Mouse (Mus musculus) inflammation-experienced regulatory T-cells, adult 6 months (primary cell): ENCODE data around the gene Lrguk. TPM values are rescaled to one million over a fixed set of nuclear protein-coding genes. Genes with fewer than 3 reads are reported as not detected.

Experiments used
- ATAC-seq: one replicate; pipeline ENCODE4 v1.8.0; 2017
- polyA plus RNA-seq, 3 experiments: library from polyadenylated mRNA; unstranded; fragments of 100-300 nt; shearing (Covaris generic); gene quantifications; one replicate each; pipeline ENCODE4 v1.2.1; 2017

Lrguk gene
- polyA plus RNA-seq, 3 experiments from 2014 or later = not detected

- ATAC-seq = no peak
These were observed 37.5 kb downstream of the Lrguk start for GRCm38 (mm10) chr6:34066790-34067189.

DNA sequence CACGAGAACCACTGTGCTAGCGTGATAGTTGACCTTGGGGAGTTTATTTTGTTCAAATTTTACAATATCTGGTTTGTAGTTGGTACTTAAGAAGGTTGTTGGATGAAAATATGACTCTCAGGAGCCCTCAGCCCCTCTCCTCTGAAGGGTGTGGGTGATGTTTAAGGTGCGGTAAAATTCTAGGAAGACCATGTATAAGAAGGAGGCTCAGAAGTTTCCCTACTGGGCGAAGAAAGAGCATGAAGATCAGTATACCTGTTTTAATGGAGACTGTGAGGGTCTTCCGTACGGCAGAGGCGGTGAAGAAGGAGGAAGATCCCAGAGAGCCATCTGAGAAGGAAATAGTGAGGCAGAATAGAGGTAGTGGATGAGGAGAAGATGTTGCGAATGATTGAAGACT lies 38.0 kb downstream of the Lrguk start:
- ATAC-seq = no peak

DNA sequence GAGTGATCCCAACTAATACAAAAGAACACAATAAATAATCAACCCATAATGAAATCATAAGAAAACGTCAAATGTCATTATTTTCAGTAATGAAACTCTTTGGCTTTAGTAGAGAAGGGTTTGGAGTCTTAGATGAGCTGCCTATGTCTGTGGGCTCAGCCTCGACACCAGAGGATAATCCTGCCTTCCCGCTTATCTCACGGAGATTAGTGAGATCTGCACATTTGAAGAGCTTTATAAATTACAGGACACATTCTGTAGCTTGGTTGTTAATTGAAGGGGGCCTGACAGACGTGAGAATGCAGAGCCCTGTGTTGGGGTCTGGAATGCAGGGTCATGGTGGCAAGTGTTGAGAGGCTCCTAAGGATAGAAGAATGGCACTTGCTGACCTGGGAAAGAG lies 42.7 kb downstream of the Lrguk start:
- no peak for ATAC-seq

- no peak for ATAC-seq
These were observed 44.7 kb downstream of the Lrguk start for GRCm38 (mm10) chr6:34073931-34074442.

DNA sequence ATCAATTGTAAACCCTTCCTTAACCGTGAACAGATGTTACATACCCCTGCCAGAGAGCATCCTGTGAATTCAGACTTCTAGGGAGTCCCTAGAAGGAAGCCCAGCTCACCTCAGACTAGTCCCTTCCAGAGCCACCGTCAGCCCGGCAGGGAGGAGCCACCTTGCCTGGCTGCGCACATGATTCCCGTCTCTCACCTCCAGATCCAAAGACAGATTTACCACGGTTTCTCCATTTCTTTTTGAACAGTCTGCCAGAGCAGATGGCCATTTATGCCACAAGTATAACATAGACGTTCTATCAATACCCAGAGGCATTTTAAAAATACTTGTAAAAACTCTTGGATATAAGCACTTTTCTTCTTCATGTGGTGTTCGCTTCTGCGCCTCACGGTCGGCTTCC lies 46.3 kb downstream of the Lrguk start:
- no peak for ATAC-seq

- ATAC-seq = no peak
These were observed 54.2 kb downstream of the Lrguk start for GRCm38 (mm10) chr6:34083471-34083870.

DNA sequence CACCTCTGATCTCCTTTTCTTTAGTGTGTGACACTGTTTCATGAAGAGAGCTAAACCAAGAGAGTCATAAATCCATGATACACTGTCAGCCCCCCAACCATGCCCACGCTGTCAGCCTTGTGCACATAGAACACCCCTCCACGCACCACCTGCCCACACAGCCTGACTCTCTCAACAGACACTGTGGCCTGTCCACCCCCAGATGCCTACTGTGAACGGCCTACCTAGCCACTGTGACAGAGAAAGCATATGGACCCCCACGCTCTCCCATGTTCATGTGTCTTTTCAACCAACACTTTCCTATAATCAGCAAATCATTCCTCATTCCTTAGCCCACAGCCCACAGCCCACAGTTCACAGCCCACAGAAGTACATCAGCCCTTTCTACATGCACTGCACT lies 58.5 kb downstream of the Lrguk start:
- ATAC-seq = no peak

- no peak for ATAC-seq
These were observed 59.7 kb downstream of the Lrguk start for GRCm38 (mm10) chr6:34088986-34089385.

GRCm38 (mm10) chr6:34091537-34091936 lies 62.3 kb downstream of the Lrguk start:
- ATAC-seq = no peak

DNA sequence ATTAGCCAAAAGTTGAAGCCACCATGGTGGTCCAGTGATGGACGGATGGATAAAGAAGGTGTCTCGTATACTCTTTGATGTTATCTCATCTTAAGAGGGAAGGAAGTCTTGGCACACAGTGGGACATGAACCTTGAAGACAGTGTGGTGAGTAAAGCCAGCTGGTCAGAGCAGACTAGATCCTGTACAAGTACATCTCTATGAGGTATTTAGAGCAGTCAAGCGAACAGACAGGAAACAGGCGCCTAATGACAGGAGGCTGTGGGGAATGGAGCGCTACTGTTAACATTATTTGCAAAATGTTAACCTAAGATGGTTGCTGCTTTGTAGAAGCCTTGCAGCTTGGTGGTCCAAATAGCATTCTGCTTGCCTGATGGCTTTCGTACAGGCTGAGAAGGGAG lies 67.0 kb downstream of the Lrguk start:
- ATAC-seq = no peak

GRCm38 (mm10) chr6:34096905-34097304 lies 67.7 kb downstream of the Lrguk start:
- ATAC-seq = no peak

DNA sequence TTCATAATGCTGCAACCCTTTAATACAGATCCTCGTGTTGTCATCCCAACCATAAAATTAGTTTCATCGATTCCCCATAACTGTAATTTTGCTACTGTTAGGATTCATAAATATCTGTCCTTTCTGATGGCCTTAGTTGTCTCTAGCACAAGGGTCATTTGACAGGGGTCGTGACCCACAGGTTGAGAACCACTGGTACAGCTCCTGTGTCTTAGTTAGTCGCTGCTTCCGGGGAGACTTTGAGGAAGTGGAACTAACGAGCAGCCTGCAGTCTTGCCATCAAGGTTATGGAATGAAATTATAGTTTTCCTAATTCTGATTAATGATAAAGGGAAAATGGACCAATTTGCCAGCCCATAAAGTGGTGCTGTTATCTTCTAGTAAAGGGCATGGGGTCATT lies 70.5 kb downstream of the Lrguk start:
- no peak for ATAC-seq

DNA sequence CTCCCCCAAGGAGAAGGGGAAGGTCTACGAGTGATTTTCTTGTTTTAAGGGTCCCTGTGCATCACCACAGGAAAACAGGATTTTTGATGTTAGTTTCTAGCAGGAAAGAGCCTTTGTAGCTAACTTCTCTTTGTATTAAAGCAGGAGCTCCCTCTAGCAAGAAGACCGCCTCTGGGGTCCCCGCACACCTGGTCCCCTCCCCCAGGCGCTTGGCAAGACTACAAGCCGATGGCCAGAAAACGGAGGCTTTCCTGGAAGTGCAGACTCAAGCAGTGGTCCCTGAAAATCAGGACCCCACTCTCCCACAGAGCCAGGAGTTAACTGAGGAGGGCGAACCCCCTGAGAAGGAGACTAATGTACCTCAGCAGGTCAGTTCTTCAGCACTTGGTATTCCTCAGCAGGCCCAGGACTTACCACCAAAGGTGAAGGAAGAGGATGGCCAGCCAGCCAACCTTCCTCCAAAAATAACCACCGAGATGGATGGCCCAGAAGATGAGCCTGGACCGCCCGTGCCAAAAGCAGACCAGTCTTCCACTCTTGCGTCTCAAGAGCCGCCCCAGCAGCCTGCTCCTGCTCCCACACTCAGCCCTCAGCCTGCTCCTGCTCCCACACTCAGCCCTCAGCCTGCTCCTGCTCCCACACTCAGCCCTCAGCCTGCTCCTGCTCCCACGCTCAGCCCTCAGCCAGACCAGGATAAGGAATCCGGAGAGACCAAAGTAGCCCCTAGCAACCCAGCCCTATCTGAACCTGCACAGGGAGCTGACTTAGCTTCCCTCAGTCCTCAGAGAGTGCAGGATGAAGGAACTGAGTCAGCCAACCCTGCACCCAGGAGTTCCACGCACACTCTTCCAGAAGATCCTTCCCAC lies 72.5 kb downstream of the Lrguk start:
- ATAC-seq = no peak

DNA sequence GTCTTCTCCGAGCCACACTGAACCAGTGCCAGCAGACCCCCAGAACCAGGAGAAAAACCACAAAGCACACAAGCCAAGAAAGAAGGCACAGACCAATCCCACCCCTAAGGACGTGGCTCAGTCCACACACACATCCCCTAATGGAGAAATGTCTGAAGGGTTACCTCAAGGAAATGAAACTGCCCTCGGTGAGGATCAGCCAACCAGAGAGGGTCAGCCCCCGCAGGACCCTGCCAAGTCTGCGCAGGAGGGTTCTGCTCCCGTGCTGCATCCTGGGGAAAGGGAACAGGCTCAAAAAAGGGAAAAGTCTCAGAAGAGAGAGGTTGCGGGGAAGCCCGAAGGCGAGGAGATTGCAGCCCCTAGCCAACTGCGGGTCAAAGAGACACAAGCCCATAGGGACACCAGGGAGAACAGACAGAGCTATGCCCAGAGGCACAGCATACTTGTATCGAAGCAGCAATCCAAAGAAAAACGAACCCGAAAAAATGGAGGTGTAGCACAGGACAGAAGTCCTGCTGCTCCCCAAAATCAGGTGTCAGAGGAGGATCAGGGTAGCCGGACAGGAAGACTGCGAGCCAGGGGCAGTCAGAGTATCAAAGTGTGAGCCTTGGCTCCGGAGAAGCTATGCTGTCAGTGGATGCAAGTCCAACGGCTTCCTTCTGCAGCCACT lies 74.1 kb downstream of the Lrguk start:
- no peak for ATAC-seq

GRCm38 (mm10) chr6:34110571-34110970 lies 81.3 kb downstream of the Lrguk start:
- no peak for ATAC-seq

- ATAC-seq = no peak
These were observed 82.2 kb downstream of the Lrguk start for GRCm38 (mm10) chr6:34111406-34111805.

GRCm38 (mm10) chr6:34116838-34117478 lies 87.7 kb downstream of the Lrguk start:
- ATAC-seq = no peak

DNA sequence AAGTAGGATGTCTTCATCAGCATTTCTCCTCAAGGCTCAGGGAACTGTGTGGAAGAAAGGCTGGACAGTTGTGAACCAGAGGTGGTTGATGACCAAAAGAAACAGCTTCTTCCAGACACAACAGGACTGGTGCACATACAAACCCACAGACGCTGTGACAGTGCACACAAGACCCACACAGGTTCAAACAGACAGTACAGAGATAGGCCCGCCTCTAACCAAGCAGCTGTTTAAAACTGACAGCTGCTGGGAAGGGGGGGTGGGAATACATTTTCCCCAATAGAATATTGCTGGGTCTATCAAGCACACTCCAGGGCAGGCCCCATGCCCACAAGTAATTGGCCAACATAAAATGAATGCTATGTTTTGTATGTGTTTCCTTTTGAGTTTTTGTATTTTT lies 95.2 kb downstream of the Lrguk start:
- no peak for ATAC-seq

DNA sequence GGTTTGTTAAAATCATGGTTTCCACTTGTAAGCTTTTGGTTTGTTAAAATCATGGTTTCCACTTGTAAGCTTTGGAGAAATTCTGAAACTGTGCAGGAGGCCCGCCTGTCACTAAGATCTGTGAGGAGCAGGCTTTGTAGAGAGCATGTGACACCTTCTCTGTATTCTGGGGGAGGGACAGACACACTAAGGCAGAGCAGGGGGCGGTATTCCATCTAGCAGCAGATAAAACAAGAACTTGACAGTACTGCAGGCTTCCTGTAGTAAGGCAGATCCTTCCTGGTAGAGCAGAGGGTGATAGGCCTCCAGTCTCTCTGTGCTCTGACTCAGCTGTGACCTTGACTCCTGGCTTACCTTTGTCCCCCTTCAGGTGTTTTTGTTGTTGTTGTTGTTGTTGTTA lies 100.0 kb downstream of the Lrguk start:
- ATAC-seq = no peak

DNA sequence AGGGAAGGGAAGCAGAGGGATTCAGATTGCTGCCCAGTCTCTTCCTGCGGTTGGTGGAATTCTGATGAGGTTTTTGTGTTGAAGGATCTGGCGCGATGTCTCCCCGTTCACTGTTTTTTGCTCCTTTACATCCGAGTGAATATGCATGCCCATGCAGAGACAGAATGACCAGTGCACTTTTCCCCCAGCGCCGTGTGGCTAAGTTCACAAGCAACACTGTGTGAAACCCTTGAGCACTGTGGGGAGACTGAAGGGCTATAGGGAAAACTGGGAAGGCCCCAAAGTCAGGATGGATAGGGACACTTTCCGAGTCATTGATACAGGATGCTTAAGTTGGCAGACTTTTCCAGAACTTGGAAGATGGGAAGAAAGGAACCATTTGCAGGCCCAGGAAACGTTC lies 103.1 kb downstream of the Lrguk start:
- ATAC-seq = no peak

GRCm38 (mm10) chr6:34138366-34138765 lies 109.1 kb downstream of the Lrguk start:
- no peak for ATAC-seq

- no peak for ATAC-seq
These were observed 113.7 kb downstream of the Lrguk start for GRCm38 (mm10) chr6:34142931-34143330.

GRCm38 (mm10) chr6:34146042-34146441 lies 116.8 kb downstream of the Lrguk start:
- no peak for ATAC-seq

GRCm38 (mm10) chr6:34148021-34148420 lies 118.8 kb downstream of the Lrguk start:
- no peak for ATAC-seq
